Mouse (Mus musculus): ENCODE measurements around the gene Smap1. TPM values are rescaled to one million over a fixed set of nuclear protein-coding genes. Genes with fewer than 3 reads are reported as not detected.
A peak's percentile ranks its signal among the peaks of the same experiment; 100 is the strongest.

Gene Smap1
- total RNA-seq, 1 experiment from 2014 or later: 52.1 TPM

DNA sequence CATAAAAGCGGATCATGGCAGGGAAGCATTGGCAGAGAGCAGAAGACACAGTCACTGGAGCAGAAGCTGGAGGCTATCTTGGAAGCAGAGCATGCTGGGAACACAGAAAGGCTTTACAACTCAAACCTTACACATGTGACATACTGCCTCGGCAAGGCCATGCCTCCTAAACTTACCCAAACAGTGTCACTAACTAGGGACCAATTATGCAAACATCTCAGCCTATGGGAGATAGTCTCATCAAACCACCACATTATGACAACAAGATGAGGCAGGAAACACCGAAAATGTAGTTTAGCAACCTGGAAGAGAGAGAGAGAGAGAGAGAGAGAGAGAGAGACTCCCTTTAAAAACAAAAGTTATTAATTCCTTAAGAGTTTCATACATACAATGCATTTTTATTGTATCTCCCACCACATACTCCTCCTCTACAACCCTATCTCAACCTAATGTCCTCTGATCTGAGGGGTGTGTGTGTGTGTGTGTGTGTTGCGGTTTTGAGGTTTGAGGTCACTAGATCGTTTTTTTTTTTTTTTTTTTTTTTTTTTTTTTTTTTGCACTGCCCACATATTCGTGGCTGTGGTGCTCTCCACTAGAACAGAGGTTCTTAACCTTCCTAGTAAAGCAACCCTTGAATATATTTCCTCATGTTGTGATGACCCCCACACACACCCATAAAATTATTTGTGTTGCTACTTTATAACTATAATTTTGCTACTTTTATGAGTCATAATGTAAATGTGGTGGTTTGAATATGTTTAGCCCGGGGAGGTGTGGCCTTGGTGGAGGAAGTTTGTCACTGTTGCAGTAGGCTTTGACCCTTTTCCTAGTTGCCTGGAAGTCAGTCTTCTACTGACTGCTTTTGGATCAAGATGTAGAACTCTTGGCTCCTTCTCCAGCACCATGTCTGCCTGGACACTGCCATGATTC, 1.9 kb upstream of the Smap1 start:
- no peak for ATAC-seq (ENCODE audit: extremely low read depth, insufficient number of reproducible peaks, low FRiP score, poor library complexity, severe bottlenecking)

DNA sequence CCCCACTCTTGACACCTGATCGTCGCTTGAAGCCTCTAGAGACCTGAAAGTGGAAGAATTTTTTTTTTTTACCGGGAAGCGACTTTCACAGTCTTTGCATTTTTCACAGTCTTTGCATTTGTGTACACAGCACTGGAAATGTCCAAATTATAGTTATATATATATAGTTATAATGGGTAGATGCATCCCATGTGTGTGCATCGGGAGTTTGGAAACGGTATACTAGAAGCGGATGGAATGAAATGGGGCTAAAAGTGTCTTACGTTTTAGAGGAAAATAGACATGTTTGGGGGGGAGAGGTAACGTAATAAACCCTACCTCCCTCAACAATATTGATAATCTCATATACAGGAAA, 390 bp upstream of the Smap1 start:
- ATAC-seq (ENCODE audit: extremely low read depth, insufficient number of reproducible peaks, low FRiP score, poor library complexity, severe bottlenecking): no peak

DNA sequence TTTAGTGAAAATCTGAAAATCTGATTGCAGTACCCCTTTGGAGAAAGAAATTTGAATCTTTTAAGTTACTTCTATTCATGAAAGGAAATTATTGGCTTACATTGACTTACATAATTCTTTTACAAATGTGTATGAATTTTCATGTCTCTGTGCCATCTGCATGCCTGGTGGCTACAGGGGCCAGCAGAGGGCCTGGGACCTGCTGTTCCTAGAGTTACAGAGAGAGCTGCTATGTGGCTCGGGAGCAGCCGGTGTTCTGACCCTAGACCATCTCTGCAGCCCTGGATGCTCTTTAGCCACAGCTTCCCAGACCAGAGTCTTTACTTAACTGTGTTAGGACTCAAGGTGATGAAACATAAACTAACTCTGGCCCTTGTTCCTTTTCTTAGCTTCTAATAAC, 1.8 kb downstream of the Smap1 start:
- ATAC-seq (ENCODE audit: extremely low read depth, insufficient number of reproducible peaks, low FRiP score, poor library complexity, severe bottlenecking): no peak; the same call in 1 of the 2 replicates

DNA sequence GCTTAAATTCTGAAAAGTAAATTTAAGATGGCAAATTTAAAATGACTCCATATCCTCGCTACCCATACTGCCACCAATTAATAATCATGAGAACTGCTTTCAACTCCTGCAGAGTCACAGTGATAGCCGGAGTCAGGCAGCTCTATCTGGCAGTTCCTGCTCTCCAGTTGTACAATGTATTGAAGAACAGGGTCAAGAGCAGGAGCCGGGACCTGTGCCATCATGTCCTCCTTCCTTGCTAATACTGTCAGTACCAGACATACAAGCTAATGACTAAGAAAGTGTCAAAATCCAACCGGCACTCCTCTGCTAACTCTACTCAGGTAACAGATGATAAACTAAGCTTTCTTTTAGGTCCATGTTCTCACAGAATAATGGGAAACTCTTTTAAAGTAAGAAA, 3.0 kb downstream of the Smap1 start:
- ATAC-seq (ENCODE audit: extremely low read depth, insufficient number of reproducible peaks, low FRiP score, poor library complexity, severe bottlenecking): no peak

DNA sequence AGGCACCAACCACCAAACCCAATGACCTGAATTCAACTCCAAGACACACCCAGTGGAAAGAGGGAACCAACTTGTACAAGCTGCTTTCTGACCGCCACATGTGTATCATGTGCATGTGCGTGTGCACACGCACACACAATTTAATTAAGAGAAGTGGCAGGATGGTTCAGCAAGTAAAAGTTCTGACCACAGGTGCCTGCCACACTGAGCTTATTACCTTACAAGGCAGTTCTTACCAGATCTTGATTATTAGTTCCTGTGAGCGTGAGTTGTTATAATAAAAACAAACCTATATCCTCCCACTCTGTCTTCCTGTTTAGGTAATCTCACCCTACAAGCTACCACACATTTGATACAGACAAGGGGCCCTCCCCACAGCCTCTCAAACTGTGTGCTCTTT, 6.6 kb downstream of the Smap1 start:
- ATAC-seq (ENCODE audit: extremely low read depth, insufficient number of reproducible peaks, low FRiP score, poor library complexity, severe bottlenecking): peak; percentile 36; the same call in 1 of the 2 replicates

DNA sequence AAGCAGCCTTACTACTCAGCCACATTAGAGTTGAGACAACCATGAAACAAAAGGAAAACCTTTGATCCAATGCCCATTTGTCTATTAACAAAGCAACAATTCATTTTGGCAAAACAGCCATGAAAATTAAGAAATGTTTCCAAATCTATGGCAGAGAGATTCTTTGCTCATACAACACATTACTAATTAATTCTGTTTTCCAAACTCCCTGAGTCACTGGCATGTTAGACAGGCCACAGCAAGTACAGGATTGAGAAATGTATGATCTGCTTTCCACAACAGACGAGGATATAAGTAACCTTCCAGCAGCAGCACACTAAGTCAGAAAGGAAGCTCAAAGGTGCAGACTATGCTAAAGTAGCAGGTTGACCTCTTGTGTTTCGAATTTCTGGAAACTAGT, 9.1 kb downstream of the Smap1 start:
- no peak for ATAC-seq (ENCODE audit: extremely low read depth, insufficient number of reproducible peaks, low FRiP score, poor library complexity, severe bottlenecking)

DNA sequence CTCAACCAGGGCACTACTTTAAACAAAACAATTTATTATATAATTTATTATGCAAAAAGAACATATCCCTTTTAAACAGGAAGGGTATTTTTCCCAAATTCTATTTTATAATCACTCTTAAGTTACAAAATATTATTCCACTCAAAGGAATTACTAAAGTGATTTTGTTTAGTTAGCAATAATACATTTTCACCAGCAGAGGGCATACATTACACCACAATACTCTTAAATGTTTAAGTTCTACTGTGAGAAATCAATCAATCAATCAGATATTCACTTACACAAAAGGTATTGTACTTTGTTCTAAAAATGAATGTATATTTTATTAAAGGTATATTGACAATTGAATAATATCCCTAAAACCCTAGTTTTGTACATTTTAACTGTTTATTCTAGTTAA, 16.0 kb downstream of the Smap1 start:
- 0 out of 2 replicates have a peak, but pooled peaks have one; percentile 39 for ATAC-seq (ENCODE audit: extremely low read depth, insufficient number of reproducible peaks, low FRiP score, poor library complexity, severe bottlenecking)

DNA sequence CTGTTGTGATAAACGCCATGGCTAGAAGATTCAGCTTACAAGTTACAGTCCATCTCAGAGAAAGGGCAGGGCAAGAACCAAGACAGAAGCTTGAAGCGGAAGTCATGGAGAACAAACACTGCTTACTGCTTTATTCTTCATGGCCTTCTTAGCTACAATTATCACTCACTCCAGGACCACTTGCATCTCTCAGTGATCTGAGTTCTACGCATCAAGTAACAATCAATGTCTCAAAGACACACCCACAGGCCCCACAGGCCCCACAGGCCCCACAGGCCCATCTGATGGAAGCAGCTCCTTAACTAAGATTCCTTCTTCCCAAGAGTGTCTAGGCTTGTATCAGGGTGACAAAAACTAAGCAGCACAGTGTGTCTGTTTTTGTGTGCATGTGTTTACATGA, 18.8 kb downstream of the Smap1 start:
- no peak for ATAC-seq (ENCODE audit: extremely low read depth, insufficient number of reproducible peaks, low FRiP score, poor library complexity, severe bottlenecking)

DNA sequence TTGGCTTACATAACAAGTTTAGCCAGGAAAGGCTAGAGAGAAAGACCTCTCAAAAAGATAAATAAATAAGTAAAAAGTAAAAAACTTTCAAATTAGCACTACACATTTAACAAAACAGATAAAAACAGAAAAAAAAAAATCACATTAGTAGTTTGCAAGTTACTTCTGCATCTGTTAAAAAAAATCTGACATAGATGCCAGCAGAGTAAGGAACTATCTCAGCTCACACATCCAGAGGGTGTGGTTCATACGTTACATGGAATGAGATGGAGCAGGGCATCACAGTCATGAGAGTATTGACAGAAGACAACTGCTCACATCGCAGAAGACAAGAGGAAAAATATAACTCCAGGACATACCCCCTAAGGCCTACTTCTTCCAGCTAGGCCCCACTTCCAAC, 19.4 kb downstream of the Smap1 start:
- no peak for ATAC-seq (ENCODE audit: extremely low read depth, insufficient number of reproducible peaks, low FRiP score, poor library complexity, severe bottlenecking)

DNA sequence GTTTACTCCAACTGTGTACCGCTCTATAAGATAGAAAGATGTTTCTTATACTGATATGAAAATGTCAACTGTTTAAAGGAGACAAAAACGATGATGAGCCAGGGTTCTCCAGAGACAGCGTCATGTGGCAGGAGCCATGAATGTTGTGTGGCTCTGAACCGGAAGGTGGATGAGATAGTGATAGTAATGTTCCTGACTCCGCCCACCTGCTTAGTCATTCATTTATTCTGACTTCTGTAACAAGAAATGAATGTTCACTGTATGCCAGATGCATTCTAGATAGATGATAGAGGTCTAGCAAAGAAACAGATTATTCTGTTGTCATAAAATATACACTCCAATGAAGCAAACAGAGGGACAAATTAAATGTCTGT, 22.5 kb downstream of the Smap1 start:
- ATAC-seq (ENCODE audit: extremely low read depth, insufficient number of reproducible peaks, low FRiP score, poor library complexity, severe bottlenecking): no peak

DNA sequence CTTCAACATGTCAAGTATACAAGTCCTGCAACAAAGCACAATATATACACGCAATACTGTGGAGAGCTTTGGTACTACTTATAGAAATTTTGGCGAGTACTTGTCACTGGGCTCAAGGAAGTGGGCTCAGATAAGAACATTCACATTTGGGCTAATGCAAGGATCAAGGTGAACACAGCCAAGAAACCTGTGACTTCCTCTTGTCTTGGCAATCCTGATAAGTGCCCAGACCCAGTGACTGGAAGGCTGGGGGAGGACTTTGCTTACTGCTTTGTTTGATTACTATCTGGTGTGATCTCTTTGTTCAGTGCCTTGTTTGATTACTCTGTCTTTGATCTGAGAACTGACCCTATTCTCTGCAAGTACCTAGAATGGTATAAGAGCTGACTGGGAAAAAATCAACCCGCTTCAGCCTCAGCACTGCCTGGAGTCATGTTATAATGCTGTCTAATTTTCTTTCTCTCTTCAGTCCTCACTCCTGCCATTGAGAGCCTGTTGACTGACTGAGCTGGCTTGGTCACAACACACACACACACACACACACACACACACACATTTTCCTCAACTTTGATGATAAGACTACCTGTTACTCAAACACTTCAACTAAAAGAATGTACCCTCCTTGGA, 23.0 kb downstream of the Smap1 start:
- no peak for ATAC-seq (ENCODE audit: extremely low read depth, insufficient number of reproducible peaks, low FRiP score, poor library complexity, severe bottlenecking)

DNA sequence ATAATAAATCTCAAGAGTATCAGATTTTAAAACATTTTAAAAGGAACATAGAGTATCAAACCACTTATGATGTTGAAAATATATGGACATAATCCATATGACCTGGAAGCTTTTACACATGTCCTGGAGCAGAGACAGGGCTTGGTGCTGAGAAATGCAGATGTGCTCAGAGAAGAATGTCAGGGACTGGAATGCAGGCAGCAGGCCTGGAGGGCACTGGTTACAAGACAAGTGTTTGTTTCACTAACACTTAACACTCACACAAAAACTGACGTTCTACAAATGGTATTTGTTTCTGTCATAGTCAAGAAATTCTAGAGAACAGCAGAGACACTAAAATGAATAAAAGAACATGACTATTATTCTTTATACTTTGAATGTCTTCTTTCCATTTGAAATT, 30.0 kb downstream of the Smap1 start:
- no peak for ATAC-seq (ENCODE audit: extremely low read depth, insufficient number of reproducible peaks, low FRiP score, poor library complexity, severe bottlenecking)

DNA sequence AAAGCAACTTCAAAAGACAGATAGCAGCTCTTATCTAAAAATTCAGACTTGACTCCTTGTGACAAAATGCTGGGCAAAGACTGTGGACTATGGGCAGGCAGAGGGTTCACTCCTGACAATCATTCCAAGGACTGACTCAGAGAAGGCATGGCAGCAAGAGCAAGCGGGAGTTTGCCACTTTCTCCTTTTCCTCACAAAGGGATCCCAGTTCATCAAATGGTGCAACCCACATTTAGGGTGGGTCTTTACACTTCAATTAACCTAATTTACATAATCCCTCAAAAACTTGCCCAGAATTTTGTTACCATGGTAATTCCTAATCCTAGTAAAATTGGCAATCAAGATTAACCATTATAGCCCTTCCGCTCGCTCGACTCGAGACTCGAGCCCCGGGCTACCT, 37.2 kb downstream of the Smap1 start:
- no peak for ATAC-seq (ENCODE audit: extremely low read depth, insufficient number of reproducible peaks, low FRiP score, poor library complexity, severe bottlenecking)

DNA sequence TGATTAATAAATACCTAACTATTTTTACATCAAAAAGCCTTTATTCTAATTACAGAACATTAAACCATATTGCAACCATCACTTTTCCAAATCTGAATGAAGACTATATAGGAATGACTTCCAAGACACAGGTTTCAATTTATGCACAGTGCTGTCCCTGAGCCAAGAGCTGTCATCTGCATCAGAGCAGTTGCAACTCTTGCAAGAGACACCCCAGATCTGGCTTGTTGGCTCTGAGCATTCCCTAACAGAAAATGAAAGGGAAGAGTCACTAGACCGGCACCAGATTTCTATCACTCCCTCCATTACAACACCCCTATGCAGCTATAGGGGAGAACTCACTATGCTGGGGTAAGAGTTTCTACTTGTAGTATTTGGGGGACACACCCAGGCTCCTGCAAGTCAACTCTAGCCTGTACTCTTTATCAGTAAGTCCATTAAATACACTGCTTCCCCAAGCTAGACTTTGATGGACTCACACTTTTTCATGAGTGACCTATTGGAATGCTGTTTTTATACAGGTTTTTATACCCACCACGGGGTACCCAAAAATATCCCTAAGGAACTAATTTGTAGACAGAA, 37.9 kb downstream of the Smap1 start:
- ATAC-seq (ENCODE audit: extremely low read depth, insufficient number of reproducible peaks, low FRiP score, poor library complexity, severe bottlenecking): no peak

DNA sequence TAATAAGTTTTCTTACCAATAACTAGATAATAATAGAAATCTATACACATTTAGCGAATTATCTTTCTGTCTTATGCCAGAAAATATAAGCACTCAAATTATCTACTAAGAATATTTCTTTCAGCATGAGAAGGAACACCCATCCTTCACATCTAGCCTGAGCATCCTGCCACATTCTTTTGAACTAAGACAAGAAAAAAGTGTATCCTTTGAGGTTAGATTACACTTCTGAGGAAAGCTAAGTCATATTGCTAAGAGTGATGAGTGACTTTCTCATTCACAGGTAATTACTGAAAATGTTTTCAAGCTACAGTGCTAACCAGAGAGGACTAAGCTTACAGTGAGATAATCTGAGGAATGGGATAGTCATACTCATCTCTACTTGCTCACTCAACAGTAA, 39.4 kb downstream of the Smap1 start:
- ATAC-seq (ENCODE audit: extremely low read depth, insufficient number of reproducible peaks, low FRiP score, poor library complexity, severe bottlenecking): no peak

DNA sequence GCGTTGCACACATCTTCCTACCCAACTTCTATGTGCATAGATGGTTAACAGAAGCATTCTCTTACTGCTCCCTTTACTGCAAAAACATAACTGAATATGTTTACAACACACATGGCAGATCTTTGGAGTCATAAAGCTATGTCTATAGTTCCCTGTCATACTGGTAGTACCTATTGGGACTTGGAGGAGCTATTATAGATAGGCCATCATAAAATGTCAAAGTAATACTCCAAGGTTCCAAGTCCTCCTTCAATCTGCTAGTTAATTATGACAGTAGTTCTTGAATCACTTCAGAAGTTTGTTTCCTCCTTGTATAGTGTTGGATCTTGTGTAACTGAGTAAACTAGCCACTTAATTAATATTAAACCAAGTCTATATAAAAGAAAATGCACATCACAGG, 49.9 kb downstream of the Smap1 start:
- ATAC-seq (ENCODE audit: extremely low read depth, insufficient number of reproducible peaks, low FRiP score, poor library complexity, severe bottlenecking): no peak

DNA sequence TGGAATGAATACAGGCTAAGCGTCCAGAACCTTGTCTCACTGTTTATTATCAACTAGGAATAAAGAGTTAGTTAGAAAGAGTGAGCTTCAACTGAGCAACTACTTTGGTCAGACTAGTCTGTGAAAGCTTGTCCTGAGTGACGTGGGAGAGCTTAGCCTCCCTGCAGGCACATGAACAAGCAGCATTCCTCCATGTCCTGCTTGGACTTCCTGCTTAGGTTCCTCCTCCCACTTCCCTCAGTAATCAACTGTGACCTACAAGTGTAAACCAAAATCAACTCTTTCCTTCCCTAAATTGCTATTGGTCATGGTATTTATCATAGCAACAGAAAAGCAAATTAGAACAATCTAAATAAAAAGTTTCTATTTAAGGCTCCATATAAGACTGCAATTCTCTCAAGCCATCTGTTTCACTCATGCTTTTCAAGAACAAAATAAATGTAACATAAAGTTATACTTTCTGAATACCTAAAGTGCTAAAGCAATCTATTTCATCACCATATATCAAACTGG, 54.7 kb downstream of the Smap1 start:
- ATAC-seq (ENCODE audit: extremely low read depth, insufficient number of reproducible peaks, low FRiP score, poor library complexity, severe bottlenecking): no peak

DNA sequence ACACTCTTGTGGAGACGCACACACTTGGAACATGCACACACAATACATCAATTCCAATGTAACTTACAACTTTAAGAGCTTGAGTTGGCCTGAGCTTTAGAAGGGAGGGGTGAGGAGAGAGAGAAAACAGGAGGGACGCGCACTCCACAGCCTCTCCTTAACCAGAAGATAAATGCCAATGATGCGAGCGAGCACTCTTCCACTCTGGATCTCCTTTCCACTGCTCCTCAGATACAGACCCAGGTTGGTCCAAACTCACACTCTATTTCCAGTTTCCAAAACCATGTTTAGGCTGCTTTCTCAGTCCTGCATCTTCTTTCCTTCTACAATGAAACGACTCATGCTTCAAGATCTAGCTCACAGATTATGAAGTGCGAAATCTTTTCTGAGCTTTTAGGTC, 56.6 kb downstream of the Smap1 start:
- no peak for ATAC-seq (ENCODE audit: extremely low read depth, insufficient number of reproducible peaks, low FRiP score, poor library complexity, severe bottlenecking)

DNA sequence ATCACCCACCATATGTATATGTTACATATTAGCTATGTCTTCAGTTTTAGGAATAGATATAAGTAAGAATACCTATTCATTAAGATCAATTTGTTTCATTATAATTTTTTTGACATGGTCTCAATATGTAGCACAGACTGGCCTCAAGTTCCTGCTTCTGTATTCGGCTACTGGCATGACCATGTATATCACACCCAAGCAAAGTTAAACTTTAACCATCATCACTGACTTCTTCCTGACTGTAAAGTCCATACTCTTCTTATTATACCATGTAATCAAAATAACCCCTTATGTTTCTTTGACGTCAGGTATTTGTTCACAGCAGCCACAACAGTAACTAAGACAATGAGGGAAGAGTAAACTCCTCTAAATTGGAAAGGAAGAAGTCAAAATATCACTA, 61.2 kb downstream of the Smap1 start:
- no peak for ATAC-seq (ENCODE audit: extremely low read depth, insufficient number of reproducible peaks, low FRiP score, poor library complexity, severe bottlenecking)

DNA sequence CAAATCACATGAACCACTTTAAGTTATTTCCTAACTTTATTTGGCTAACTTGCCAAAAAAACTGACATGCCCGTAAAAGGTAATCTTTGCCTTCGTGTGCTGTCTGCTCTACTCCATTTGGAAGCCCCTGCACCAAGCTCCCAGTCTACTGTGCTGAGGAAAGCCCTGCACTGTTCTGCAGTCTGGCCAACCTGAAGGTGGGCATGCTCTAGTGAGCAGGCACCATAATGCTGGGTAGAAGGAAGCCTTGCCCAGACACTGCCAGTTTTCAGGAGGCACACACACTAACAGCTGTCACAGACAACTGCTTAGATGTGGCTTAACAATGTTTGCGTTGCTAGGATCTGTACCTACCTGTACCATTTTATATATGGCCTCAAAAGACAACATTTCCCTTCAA, 66.5 kb downstream of the Smap1 start:
- ATAC-seq (ENCODE audit: extremely low read depth, insufficient number of reproducible peaks, low FRiP score, poor library complexity, severe bottlenecking): no peak
